Mouse (Mus musculus): ENCODE results near the gene Slc13a4.

GRCm38 (mm10) chr6:35321105-35321504, 13.2 kb upstream of the Slc13a4 start:
- TF ChIP-seq GATA1 (IDR thresholded peaks at IDR 0.05; ENCODE audit: borderline replicate concordance, low read length) = no peak
- no peak for TF ChIP-seq FLI1 (IDR thresholded peaks at IDR 0.05; ENCODE audit: low read length)

Data from megakaryocyte, embryonic 14.5 days (primary cell).